Mouse (Mus musculus) hindbrain, embryonic 12.5 days (tissue): Measurements from ENCODE around the gene Scel. TPM values are rescaled to one million over a fixed set of nuclear protein-coding genes. Genes with fewer than 3 reads are reported as not detected.

Experiments
- ATAC-seq: fragments of 200-750 bp; cut with Nextera tagmentation; 2 replicates; pipeline ENCODE4 v1.8.0; 2017; ENCODE audit warnings: moderate TSS enrichment; ENCODE audit not compliant: low FRiP score
- H3K27ac ChIP-seq: fragments of 300-500 bp; sonication (generic); 2 replicates; pipeline ENCODE4 v1.5.1; 2016; ENCODE audit warnings: mild to moderate bottlenecking
- H3K27me3 ChIP-seq: fragments of 300-500 bp; sonication (generic); 2 replicates; pipeline ENCODE4 v1.6.1; 2016; ENCODE audit warnings: mild to moderate bottlenecking
- H3K36me3 ChIP-seq: fragments of 300-500 bp; sonication (generic); 2 replicates; pipeline ENCODE4 v1.6.1; 2016; ENCODE audit warnings: mild to moderate bottlenecking
- H3K4me1 ChIP-seq: fragments of 300-500 bp; sonication (generic); 2 replicates; pipeline ENCODE4 v1.6.1; 2016
- H3K4me2 ChIP-seq: fragments of 300-500 bp; sonication (generic); replicated peaks from 2 replicates; pipeline ENCODE4 v1.6.1; 2016; ENCODE audit warnings: mild to moderate bottlenecking
- H3K4me3 ChIP-seq: fragments of 300-500 bp; sonication (generic); 2 replicates; pipeline ENCODE4 v1.5.1; 2016; ENCODE audit warnings: mild to moderate bottlenecking
- H3K9ac ChIP-seq: fragments of 300-500 bp; sonication (generic); 2 replicates; pipeline ENCODE4 v1.6.1; 2016; ENCODE audit warnings: mild to moderate bottlenecking, moderate library complexity
- H3K9me3 ChIP-seq: fragments of 300-500 bp; sonication (generic); replicated peaks from 2 replicates; pipeline ENCODE4 v1.6.1; 2016; ENCODE audit warnings: mild to moderate bottlenecking
- WGBS: fragments of 180-500 bp; shearing (Covaris S2); methylation state at CpG from one replicate; pipeline ENCODE4 v1.1.7; 2016; 5-methylcytosine and 5-hydroxymethylcytosine counted together
- polyA plus RNA-seq: library from polyadenylated mRNA; unstranded; fragments of >200 nt; fragmentation: Nextera tagmentation; extraction: Ambion mirVana; gene quantifications from 2 replicates; pipeline ENCODE4 v1.2.1, GENCODE M21; 2016

Scel gene
- polyA plus RNA-seq, 1 experiment from 2014 or later, result 0.12 TPM

DNA sequence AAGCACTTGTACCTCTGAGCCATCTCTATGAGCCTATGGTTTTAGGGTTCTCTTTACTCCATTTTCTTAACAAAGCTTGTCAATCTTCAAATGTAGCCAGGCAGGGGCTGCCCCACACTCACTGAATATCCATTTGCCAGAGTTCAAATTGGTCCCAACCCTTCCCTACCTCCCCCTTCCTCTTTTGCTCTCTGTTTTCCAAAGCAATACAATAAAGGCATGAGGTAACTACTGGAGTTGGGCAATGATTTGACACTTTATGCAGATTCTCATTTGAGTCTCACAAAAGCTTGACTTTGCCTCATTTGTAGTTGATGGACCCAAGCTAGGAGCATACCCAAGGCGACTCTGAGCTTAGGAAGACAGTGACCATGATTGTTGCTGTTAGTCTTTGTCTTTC, 13.1 kb downstream of the Scel start:
- WGBS, result 71% methylated on average over 1 of the region's 1 CpGs

DNA sequence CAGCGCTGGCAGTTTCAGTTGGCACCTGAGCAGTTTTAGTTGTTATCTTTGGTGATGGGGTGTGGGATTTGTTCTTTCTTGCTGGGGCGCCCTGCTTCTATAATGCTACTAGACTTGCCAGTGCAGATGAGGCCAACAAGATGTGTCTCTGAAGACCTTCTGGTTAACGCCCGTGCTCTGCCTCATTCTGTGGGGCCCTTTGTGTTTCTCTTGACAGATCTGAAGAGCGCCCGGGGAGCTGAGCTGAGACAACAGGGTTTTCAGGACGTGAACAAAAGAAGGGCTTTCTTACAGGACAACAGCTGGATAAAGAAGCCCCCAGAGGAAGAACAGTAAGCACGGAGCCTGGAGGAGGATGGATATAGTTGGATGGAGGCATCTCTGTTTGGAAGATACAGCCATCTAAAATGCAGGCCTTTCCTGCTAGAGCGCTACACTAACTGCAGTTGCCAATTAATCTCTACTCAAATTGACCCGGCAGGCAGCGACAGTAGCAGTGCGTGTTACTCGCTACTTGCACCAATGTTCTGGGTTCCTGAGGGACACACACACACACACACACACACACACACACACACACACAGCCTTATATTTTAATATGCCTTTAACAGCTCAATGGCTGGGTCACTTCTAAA, 16.7 kb downstream of the Scel start:
- H3K4me2 ChIP-seq, result peak overlapping the region; percentile 34
- H3K27me3 ChIP-seq, result no peaks in the 10 kb centered on the region
- no peak overlapping the region for H3K4me3 ChIP-seq
- H3K4me1 ChIP-seq, result peaks cover 7% of the 10 kb centered on the region
- WGBS, result 30% methylated on average over 13 of the region's 13 CpGs
- H3K36me3 ChIP-seq, result no peaks in the 10 kb centered on the region
- peak overlapping the region; percentile 32; the same call in 1 of the 2 replicates for H3K27ac ChIP-seq
- H3K9ac ChIP-seq, result no peak overlapping the region
- ATAC-seq, result 0 out of 2 replicates have a peak, but pooled peaks have one; percentile 40
- H3K9me3 ChIP-seq, result no peaks in the 10 kb centered on the region

More for the DNA sequence above, 13.1 kb downstream of the Scel start:
- Histone ChIP-seq H3K36me3 (no peaks in the 10 kb centered on the region), H3K9me3 (no peaks in the 10 kb centered on the region), H3K4me2 (no peak overlapping the region), H3K4me1 (peaks cover 7% of the 10 kb centered on the region), H3K4me3 (no peak overlapping the region), H3K9ac (no peak overlapping the region), H3K27ac (no peak overlapping the region), H3K27me3 (no peaks in the 10 kb centered on the region)
- no peak for ATAC-seq

DNA sequence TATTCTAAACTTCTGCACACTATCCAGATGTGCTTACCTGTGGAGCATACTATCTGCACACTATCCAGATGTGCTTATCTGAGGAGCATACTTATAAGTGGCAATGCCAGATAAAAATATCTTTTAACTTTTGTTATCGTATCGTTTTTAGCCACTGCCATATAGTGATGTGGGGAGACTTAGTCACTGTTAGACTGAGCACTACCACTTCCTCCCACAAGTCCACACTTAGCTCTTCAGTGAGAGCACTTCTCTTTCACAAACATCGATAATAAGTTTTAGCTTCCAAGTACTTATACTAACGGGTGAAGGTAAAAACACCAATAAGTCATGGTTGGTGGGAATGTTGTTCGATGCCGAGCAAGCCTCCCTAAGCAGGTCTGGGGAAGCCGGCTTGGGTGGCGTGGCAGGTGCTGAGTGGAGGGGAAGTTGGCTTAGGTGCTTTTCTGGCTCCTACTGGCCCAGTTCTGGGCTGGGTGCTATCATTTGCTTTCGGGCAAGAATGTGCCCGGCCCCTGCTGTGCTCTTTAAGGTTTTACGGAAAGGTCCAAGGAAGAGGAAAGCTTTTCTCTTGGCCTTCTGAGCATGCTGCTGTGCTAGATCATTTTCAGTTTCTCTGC, 18.7 kb downstream of the Scel start:
- no peak overlapping the region for H3K4me3 ChIP-seq

DNA sequence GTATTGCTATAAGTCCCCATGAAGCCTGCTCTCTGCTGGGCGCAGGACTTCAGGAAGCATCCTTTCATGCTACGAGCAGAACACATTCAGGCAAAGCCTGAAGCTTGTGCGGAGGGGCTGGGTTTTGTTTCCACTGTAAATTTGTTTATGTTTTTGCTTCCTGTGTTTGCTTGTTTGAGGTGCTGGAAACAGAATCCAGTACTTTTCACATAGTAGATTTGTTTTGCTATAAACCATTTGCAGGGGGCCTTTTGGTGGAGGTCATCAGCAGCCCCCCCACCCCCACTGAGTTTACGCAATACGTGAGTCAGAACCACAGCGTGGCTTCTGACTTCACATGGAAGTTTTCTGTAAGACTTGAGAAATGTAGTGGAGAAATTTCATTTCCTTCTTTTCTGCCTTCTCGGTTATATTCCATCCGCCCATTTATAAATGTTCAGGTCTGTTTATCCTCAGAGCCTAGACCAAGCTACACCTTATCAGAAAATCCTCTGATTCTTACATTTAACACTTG, 22.4 kb downstream of the Scel start:
- Histone ChIP-seq H3K27me3 (no peaks in the 10 kb centered on the region), H3K36me3 (no peaks in the 10 kb centered on the region), H3K9me3 (no peaks in the 10 kb centered on the region), H3K9ac (no peak overlapping the region), H3K4me3 (no peak overlapping the region), H3K4me2 (no peak overlapping the region), H3K4me1 (no peaks in the 10 kb centered on the region), H3K27ac (no peak overlapping the region)
- no peak for ATAC-seq
- WGBS, result 85% methylated on average over 8 of the region's 8 CpGs

More for the DNA sequence above, 18.7 kb downstream of the Scel start:
- Histone ChIP-seq H3K27me3 (no peaks in the 10 kb centered on the region), H3K36me3 (no peaks in the 10 kb centered on the region), H3K4me1 (peaks cover 7% of the 10 kb centered on the region), H3K4me2 (no peak overlapping the region), H3K9me3 (no peaks in the 10 kb centered on the region), H3K9ac (no peak overlapping the region), H3K27ac (no peak overlapping the region)
- ATAC-seq, result no peak
- 91% methylated on average over 11 of the region's 11 CpGs for WGBS

DNA sequence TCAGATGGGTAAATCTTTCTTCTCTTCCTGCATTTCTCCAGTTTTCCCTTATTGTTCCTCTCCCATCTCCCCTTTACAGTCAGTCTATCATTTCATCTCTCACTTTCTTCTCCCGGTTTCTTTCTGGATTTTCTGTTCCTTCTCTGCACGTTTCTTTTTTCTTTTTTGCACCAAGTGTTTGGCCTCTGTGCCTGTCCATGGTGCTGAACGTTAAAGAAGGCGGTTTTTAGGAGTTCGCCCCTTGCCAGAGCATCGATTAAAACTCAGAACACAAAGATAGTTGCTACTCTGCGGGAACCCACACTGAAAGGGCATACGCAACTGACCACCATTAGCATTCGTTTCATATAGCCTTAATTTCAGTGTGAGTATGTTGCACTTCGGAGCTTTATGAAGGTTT, 23.2 kb downstream of the Scel start:
- Histone ChIP-seq H3K4me2 (no peak overlapping the region), H3K27ac (no peak overlapping the region), H3K4me1 (no peaks in the 10 kb centered on the region), H3K9ac (no peak overlapping the region), H3K36me3 (no peaks in the 10 kb centered on the region), H3K9me3 (no peaks in the 10 kb centered on the region), H3K4me3 (no peak overlapping the region), H3K27me3 (no peaks in the 10 kb centered on the region)
- no peak for ATAC-seq
- WGBS, result 48% methylated on average over 10 of the region's 10 CpGs

DNA sequence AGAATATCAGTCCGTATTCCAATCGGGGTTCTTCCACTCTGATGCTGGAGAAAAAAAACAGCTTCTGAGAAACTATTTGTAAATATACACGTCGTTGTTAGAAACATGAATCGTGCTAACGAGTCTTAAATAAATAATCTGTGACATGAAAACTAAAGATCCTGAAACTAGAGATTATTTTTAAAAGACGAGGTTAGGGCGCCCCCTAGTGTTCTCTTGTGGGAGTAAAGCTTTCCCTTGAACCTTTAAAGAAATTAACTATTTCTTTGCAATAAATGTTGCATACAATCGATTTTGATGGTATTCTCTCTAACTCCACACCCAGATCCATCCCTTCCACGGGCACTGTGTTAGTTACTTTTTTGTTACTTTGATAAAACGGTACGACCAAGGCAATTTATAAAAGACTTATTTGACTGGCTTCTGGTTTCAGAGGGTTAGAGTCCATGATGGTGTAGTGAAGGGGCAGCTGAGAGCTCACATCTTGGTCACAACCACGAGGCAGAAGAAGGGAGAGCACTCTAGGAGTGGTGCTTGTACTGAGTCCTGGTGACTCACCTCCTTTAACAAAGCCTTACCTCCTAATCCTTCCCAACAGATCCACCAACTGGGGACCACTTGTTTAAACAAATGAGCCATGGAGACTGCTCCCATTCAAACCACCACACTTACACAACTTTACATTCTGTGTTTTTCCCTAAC, 24.4 kb downstream of the Scel start:
- WGBS, result 14% methylated on average over 13 of the region's 13 CpGs
- H3K27me3 ChIP-seq, result no peaks in the 10 kb centered on the region
- no peak overlapping the region for H3K4me2 ChIP-seq
- H3K4me1 ChIP-seq, result peaks cover 4% of the 10 kb centered on the region; the same call in 1 of the 2 replicates
- 0 out of 2 replicates have a peak, but pooled peaks have one; percentile 24 for ATAC-seq
- no peak overlapping the region for H3K4me3 ChIP-seq
- H3K9ac ChIP-seq, result no peak overlapping the region
- no peaks in the 10 kb centered on the region for H3K9me3 ChIP-seq
- no peak overlapping the region for H3K27ac ChIP-seq
- H3K36me3 ChIP-seq, result no peaks in the 10 kb centered on the region

DNA sequence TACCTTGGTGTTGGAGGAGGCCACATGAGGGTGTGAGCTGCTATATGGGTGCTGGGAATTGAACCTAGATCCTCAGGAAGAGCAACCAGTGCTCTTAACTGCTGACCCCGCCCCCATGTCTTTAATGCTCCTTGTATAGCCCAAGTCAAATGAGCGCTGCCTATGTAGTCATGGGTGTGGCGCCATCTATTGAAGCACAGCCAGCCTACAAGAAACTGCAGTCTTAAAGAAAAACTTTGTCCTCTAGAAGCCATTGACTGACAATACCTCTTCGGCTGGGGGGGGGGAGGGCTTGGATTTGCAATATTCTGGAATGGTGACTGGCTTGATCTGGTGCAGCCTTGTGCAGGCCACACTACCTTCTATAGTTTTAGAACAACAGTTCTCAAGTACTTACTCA, 26.7 kb downstream of the Scel start:
- no peak overlapping the region for H3K27ac ChIP-seq
- no peak overlapping the region for H3K4me3 ChIP-seq
- no peaks in the 10 kb centered on the region for H3K27me3 ChIP-seq
- H3K9ac ChIP-seq, result no peak overlapping the region
- H3K4me1 ChIP-seq, result peaks cover 8% of the 10 kb centered on the region; the same call in 1 of the 2 replicates
- 65% methylated on average over 4 of the region's 4 CpGs for WGBS
- ATAC-seq, result no peak
- H3K36me3 ChIP-seq, result no peaks in the 10 kb centered on the region
- H3K9me3 ChIP-seq, result no peaks in the 10 kb centered on the region
- H3K4me2 ChIP-seq, result no peak overlapping the region

DNA sequence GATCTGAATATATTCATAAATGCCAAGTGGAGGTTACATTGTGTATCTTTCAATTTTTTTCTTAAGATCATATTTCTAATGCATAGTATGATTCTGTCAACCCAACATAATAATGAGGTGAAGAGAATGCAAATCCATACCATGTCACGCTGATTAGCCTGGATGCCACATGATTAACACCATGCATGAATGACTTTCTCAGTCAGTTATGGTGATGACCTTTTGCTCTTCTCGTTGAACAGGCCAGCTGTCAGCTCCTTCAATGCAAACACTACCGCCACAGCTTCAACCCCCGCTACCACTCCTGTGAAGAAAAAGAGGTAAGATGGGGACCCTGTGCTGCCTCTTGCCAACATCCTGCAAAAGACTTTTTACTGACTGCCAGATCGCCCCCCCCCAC, 28.5 kb downstream of the Scel start:
- Histone ChIP-seq H3K9ac (no peak overlapping the region), H3K4me3 (no peak overlapping the region), H3K27ac (no peak overlapping the region), H3K27me3 (no peaks in the 10 kb centered on the region), H3K4me2 (no peak overlapping the region), H3K9me3 (no peaks in the 10 kb centered on the region), H3K36me3 (no peaks in the 10 kb centered on the region), H3K4me1 (peaks cover 8% of the 10 kb centered on the region; the same call in 1 of the 2 replicates)
- 39% methylated on average over 5 of the region's 5 CpGs for WGBS
- no peak for ATAC-seq

DNA sequence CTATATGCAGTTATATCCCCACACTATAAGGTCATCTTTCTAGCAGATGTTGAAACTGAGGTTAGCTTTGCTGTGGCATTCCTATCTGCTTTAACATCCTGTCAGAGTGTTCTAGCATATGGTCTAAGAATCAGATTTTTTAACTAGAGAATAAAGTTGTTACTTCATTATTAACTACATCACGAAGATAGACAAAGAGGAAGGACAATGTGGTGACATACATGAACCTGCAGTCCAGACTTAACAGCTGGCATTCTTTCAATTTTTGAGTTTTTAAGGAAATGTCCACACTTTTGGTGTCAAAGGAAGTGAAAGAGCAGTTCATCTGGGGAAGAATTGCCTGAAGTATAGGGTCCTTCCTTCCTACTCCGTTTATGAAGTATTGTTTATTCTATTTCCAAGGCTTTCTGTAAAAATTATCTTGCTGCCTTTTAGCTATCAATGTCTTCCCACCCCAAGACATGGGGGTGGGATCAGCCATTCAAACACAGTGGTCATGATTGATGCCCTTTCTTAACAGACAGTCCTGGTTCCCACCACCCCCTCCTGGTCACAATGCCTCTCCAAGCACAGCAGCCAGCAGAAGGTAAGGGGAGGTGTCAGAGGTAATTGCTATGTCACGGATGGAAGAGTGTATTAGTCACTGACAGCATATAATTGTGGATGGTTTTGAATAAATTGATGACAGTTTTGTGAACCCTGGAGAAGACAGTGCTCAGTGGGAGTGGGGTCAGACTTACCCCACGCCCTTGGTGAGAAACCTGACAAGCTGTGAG, 30.4 kb downstream of the Scel start:
- H3K27ac ChIP-seq, result no peak overlapping the region
- H3K27me3 ChIP-seq, result no peaks in the 10 kb centered on the region
- H3K9me3 ChIP-seq, result no peaks in the 10 kb centered on the region
- no peak overlapping the region for H3K9ac ChIP-seq
- H3K36me3 ChIP-seq, result no peaks in the 10 kb centered on the region
- H3K4me1 ChIP-seq, result peaks cover 8% of the 10 kb centered on the region; the same call in 1 of the 2 replicates
- WGBS, result 56% methylated on average over 4 of the region's 4 CpGs
- H3K4me2 ChIP-seq, result no peak overlapping the region
- ATAC-seq, result peak; percentile 47
- H3K4me3 ChIP-seq, result no peak overlapping the region

DNA sequence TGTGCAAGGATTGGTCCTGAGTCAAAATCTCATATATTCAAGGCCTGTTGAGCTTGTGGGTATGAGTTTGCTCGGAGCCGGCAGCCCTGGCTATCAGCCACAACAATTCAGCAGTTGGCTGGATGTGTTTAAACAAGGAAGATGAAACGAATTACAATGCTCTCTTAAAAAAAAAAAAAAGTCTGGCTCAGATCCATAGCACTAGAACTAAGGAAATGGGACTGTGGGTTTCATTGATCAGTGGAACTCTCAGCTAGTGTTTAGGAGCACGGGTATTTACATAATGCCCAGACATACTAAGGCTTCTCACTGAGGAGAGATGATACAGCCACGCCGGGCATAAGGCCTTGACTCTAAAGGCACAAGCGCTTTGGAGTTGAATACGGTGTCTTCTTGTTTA, 32.6 kb downstream of the Scel start:
- WGBS, result 70% methylated on average over 8 of the region's 8 CpGs
- Histone ChIP-seq H3K4me2 (no peak overlapping the region), H3K36me3 (no peaks in the 10 kb centered on the region), H3K27me3 (no peaks in the 10 kb centered on the region), H3K4me3 (no peak overlapping the region), H3K27ac (no peak overlapping the region), H3K9me3 (no peaks in the 10 kb centered on the region), H3K9ac (no peak overlapping the region), H3K4me1 (peaks cover 8% of the 10 kb centered on the region; the same call in 1 of the 2 replicates)
- no peak for ATAC-seq

DNA sequence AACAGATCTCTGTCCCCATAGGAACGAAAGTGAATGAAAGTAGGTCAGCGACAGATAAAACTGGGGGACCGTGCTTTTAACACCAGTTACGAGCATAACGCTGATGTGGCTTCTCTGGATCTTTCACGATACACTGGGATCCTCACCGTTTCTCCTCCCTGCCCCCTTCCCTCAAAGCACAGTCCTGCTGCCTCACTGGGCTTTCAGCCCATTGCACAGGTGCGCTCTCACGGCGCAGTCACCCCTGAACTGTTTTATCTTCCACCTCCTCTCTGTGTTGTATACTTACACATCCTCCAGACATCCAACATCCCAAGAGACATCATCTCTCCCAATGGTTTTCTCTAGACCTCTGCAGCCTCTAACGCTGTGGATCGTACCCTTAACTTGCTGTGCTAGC, 33.1 kb downstream of the Scel start:
- Histone ChIP-seq H3K9me3 (no peaks in the 10 kb centered on the region), H3K4me1 (peaks cover 8% of the 10 kb centered on the region; the same call in 1 of the 2 replicates), H3K9ac (no peak overlapping the region), H3K27me3 (no peaks in the 10 kb centered on the region), H3K36me3 (no peaks in the 10 kb centered on the region), H3K27ac (no peak overlapping the region), H3K4me2 (no peak overlapping the region), H3K4me3 (no peak overlapping the region)
- WGBS, result 82% methylated on average over 12 of the region's 12 CpGs
- no peak for ATAC-seq

DNA sequence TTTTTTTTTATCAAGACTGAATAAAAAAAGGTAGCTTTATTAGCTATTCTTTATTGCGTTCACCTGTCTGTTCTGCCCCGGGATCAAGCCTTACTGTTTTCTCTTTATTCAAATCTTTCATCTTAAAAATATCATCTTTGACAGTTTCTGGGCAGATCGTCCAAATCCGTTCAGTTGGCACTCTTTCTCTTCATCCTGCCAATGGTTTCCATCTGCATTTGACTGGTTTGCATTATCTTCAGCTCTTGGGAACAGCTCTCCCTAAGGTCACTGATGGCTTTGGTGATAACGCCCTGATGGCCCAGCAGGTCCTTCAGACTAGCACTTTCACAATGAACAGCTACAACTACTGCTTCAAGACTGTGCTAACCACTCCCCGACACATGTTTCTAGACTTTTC, 35.1 kb downstream of the Scel start:
- peaks cover 10% of the 10 kb centered on the region; the same call in 1 of the 2 replicates for H3K4me1 ChIP-seq
- H3K27me3 ChIP-seq, result no peaks in the 10 kb centered on the region
- no peak overlapping the region for H3K4me2 ChIP-seq
- no peak for ATAC-seq
- H3K4me3 ChIP-seq, result no peak overlapping the region
- no peaks in the 10 kb centered on the region for H3K9me3 ChIP-seq
- H3K36me3 ChIP-seq, result no peaks in the 10 kb centered on the region
- WGBS, result 79% methylated on average over 6 of the region's 6 CpGs
- no peak overlapping the region for H3K27ac ChIP-seq
- no peak overlapping the region for H3K9ac ChIP-seq
